Mouse (Mus musculus): ENCODE measurements around the gene C77080. TPM values are rescaled to one million over a fixed set of nuclear protein-coding genes. Genes with fewer than 3 reads are reported as not detected.

Gene C77080
- polyA plus RNA-seq, 1 experiment from 2014 or later: 2.7 TPM

- WGBS: 42% methylated on average over 15 of the region's 15 CpGs
- peaks cover 83% of the 10 kb centered on the region for H3K27me3 ChIP-seq (ENCODE audit: low read depth, poor library complexity, severe bottlenecking)
- no peaks in the 10 kb centered on the region for H3K9me3 ChIP-seq (replicated peaks)
- H3K36me3 ChIP-seq: no peaks in the 10 kb centered on the region
- no peak for DNase-seq (ENCODE audit: low spot score)
- H3K4me3 ChIP-seq: no peak overlapping the region
- peaks cover 84% of the 10 kb centered on the region for H3K4me1 ChIP-seq
- H3K27ac ChIP-seq (replicated peaks): no peak overlapping the region
These were observed 14.6 kb downstream of the C77080 start for GRCm38 (mm10) chr4:129246360-129247301.

- 71% methylated on average over 4 of the region's 4 CpGs for WGBS
- Histone ChIP-seq H3K4me3 (no peak overlapping the region), H3K27me3 (ENCODE audit: low read depth, poor library complexity, severe bottlenecking) (peaks cover 82% of the 10 kb centered on the region)
These were observed 16.4 kb downstream of the C77080 start for GRCm38 (mm10) chr4:129244802-129245201.

GRCm38 (mm10) chr4:129242761-129243160 lies 18.4 kb downstream of the C77080 start:
- H3K4me3 ChIP-seq: no peak overlapping the region
- H3K36me3 ChIP-seq: no peaks in the 10 kb centered on the region
- H3K27ac ChIP-seq (replicated peaks): peak overlapping the region; percentile 79
- WGBS: 21% methylated on average over 4 of the region's 4 CpGs
- peaks cover 62% of the 10 kb centered on the region for H3K27me3 ChIP-seq (ENCODE audit: low read depth, poor library complexity, severe bottlenecking)
- no peaks in the 10 kb centered on the region for H3K9me3 ChIP-seq (replicated peaks)
- H3K4me1 ChIP-seq: peaks cover 76% of the 10 kb centered on the region
- DNase-seq (ENCODE audit: low spot score): peak; percentile 48

More at GRCm38 (mm10) chr4:129244802-129245201, 16.4 kb downstream of the C77080 start:
- H3K27ac ChIP-seq (replicated peaks): no peak overlapping the region
- H3K36me3 ChIP-seq: no peaks in the 10 kb centered on the region
- DNase-seq (ENCODE audit: low spot score): no peak
- no peaks in the 10 kb centered on the region for H3K9me3 ChIP-seq (replicated peaks)
- H3K4me1 ChIP-seq: peaks cover 80% of the 10 kb centered on the region

- Histone ChIP-seq H3K4me1 (peaks cover 76% of the 10 kb centered on the region), H3K9me3 (replicated peaks) (no peaks in the 10 kb centered on the region), H3K27me3 (ENCODE audit: low read depth, poor library complexity, severe bottlenecking) (peaks cover 57% of the 10 kb centered on the region), H3K4me3 (no peak overlapping the region), H3K36me3 (no peaks in the 10 kb centered on the region), H3K27ac (replicated peaks) (peak overlapping the region; percentile 79)
- WGBS: 39% methylated on average over 4 of the region's 4 CpGs
- DNase-seq (ENCODE audit: low spot score): no peak
These were observed 18.9 kb downstream of the C77080 start for GRCm38 (mm10) chr4:129242327-129242726.

GRCm38 (mm10) chr4:129241898-129242297 lies 19.3 kb downstream of the C77080 start:
- peak overlapping the region; percentile 11; the same call in 1 of the 2 replicates for H3K4me3 ChIP-seq
- H3K27ac ChIP-seq (replicated peaks): peak overlapping the region; percentile 79
- peaks cover 76% of the 10 kb centered on the region for H3K4me1 ChIP-seq
- WGBS: 34% methylated on average over 7 of the region's 7 CpGs
- no peaks in the 10 kb centered on the region for H3K36me3 ChIP-seq
- DNase-seq (ENCODE audit: low spot score): no peak
- H3K27me3 ChIP-seq (ENCODE audit: low read depth, poor library complexity, severe bottlenecking): peaks cover 53% of the 10 kb centered on the region
- no peaks in the 10 kb centered on the region for H3K9me3 ChIP-seq (replicated peaks)

GRCm38 (mm10) chr4:129239075-129239474 lies 22.1 kb downstream of the C77080 start:
- DNase-seq (ENCODE audit: low spot score): peak; percentile 88
- H3K27me3 ChIP-seq (ENCODE audit: low read depth, poor library complexity, severe bottlenecking): peaks cover 29% of the 10 kb centered on the region
- peak overlapping the region; percentile 88 for H3K4me3 ChIP-seq
- under 1% methylated on average over 29 of the region's 29 CpGs for WGBS
- no peaks in the 10 kb centered on the region for H3K36me3 ChIP-seq
- no peaks in the 10 kb centered on the region for H3K9me3 ChIP-seq (replicated peaks)
- peaks cover 81% of the 10 kb centered on the region for H3K4me1 ChIP-seq
- peak overlapping the region; percentile 88 for H3K27ac ChIP-seq (replicated peaks)

GRCm38 (mm10) chr4:129238579-129239016 lies 22.6 kb downstream of the C77080 start:
- under 1% methylated on average over 23 of the region's 23 CpGs for WGBS
- DNase-seq (ENCODE audit: low spot score): no peak
- H3K27me3 ChIP-seq (ENCODE audit: low read depth, poor library complexity, severe bottlenecking): peaks cover 29% of the 10 kb centered on the region
- no peaks in the 10 kb centered on the region for H3K36me3 ChIP-seq
- H3K4me3 ChIP-seq: peak overlapping the region; percentile 88
- H3K27ac ChIP-seq (replicated peaks): peak overlapping the region; percentile 88
- H3K9me3 ChIP-seq (replicated peaks): no peaks in the 10 kb centered on the region
- peaks cover 81% of the 10 kb centered on the region for H3K4me1 ChIP-seq

GRCm38 (mm10) chr4:129237843-129238441 lies 23.3 kb downstream of the C77080 start:
- H3K4me1 ChIP-seq: peaks cover 82% of the 10 kb centered on the region
- peaks cover 29% of the 10 kb centered on the region for H3K27me3 ChIP-seq (ENCODE audit: low read depth, poor library complexity, severe bottlenecking)
- 3% methylated on average over 21 of the region's 21 CpGs for WGBS
- peak; percentile 72 for DNase-seq (ENCODE audit: low spot score)
- peak overlapping the region; percentile 88 for H3K27ac ChIP-seq (replicated peaks)
- no peaks in the 10 kb centered on the region for H3K36me3 ChIP-seq
- H3K4me3 ChIP-seq: peak overlapping the region; percentile 88
- no peaks in the 10 kb centered on the region for H3K9me3 ChIP-seq (replicated peaks)

- WGBS: 85% methylated on average over 8 of the region's 8 CpGs
- no peaks in the 10 kb centered on the region for H3K9me3 ChIP-seq (replicated peaks)
- no peaks in the 10 kb centered on the region for H3K36me3 ChIP-seq
- H3K27me3 ChIP-seq (ENCODE audit: low read depth, poor library complexity, severe bottlenecking): peaks cover 18% of the 10 kb centered on the region
- peaks cover 82% of the 10 kb centered on the region for H3K4me1 ChIP-seq
- H3K4me3 ChIP-seq: 0 out of 2 replicates have a peak overlapping the region, but pooled peaks have one; percentile 18
- DNase-seq (ENCODE audit: low spot score): no peak
- peak overlapping the region; percentile 24; the same call in 1 of the 2 replicates for H3K27ac ChIP-seq (replicated peaks)
These were observed 24.9 kb downstream of the C77080 start for GRCm38 (mm10) chr4:129236236-129236813.

GRCm38 (mm10) chr4:129235147-129235546 lies 26.1 kb downstream of the C77080 start:
- WGBS: 78% methylated on average over 3 of the region's 3 CpGs
- DNase-seq (ENCODE audit: low spot score): no peak
- H3K4me1 ChIP-seq: peaks cover 82% of the 10 kb centered on the region
- H3K36me3 ChIP-seq: no peaks in the 10 kb centered on the region
- H3K27ac ChIP-seq (replicated peaks): no peak overlapping the region; the same call in 1 of the 2 replicates
- H3K27me3 ChIP-seq (ENCODE audit: low read depth, poor library complexity, severe bottlenecking): peaks cover 6% of the 10 kb centered on the region
- H3K9me3 ChIP-seq (replicated peaks): no peaks in the 10 kb centered on the region
- H3K4me3 ChIP-seq: no peak overlapping the region

GRCm38 (mm10) chr4:129234488-129234887 lies 26.7 kb downstream of the C77080 start:
- Histone ChIP-seq H3K36me3 (no peaks in the 10 kb centered on the region), H3K4me3 (no peak overlapping the region)
- WGBS: 82% methylated on average over 7 of the region's 7 CpGs

GRCm38 (mm10) chr4:129232561-129233360 lies 28.4 kb downstream of the C77080 start:
- H3K36me3 ChIP-seq: no peaks in the 10 kb centered on the region
- no peak for DNase-seq (ENCODE audit: low spot score)
- H3K4me3 ChIP-seq: no peak overlapping the region
- WGBS: 69% methylated on average over 9 of the region's 9 CpGs
- H3K4me1 ChIP-seq: peaks cover 70% of the 10 kb centered on the region
- H3K27ac ChIP-seq (replicated peaks): peak overlapping the region; percentile 46
- H3K27me3 ChIP-seq (ENCODE audit: low read depth, poor library complexity, severe bottlenecking): peaks cover 16% of the 10 kb centered on the region
- no peaks in the 10 kb centered on the region for H3K9me3 ChIP-seq (replicated peaks)

More at GRCm38 (mm10) chr4:129234488-129234887, 26.7 kb downstream of the C77080 start:
- DNase-seq (ENCODE audit: low spot score): no peak
- H3K9me3 ChIP-seq (replicated peaks): no peaks in the 10 kb centered on the region
- peaks cover 80% of the 10 kb centered on the region for H3K4me1 ChIP-seq
- 0 out of 2 replicates have a peak, but pooled peaks cover 4% of the 10 kb centered on the region for H3K27me3 ChIP-seq (ENCODE audit: low read depth, poor library complexity, severe bottlenecking)
- no peak overlapping the region for H3K27ac ChIP-seq (replicated peaks)
